Mouse (Mus musculus): ENCODE measurements around the gene Pla2g4a. TPM values are rescaled to one million over a fixed set of nuclear protein-coding genes. Genes with fewer than 3 reads are reported as not detected.

Pla2g4a gene
- polyA plus RNA-seq, 1 experiment, result 1.0 TPM

DNA sequence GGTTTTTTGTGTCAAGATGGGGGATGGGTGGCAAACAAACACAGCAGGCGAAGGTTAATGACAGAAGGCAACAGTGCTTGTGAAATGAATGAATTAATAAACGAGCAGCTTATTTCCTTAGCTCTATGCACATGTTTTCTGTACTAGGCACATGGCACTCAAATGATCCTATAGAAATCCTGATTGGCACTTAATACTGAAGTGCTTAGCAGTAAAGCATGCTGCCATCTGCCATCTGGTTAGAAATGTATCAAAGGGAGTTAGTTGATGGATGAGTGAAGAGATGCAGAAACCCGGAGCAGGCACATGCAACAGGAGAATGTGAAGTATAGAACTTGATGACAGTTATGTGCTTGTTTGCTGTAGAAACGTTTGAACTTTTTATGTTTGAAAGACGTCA, 64.5 kb downstream of the Pla2g4a start:
- H3K36me3 ChIP-seq (ENCODE audit: control insufficient read depth, insufficient read depth, low read length), result no peaks in the 10 kb centered on the region
- no peak overlapping the region for H3K27ac ChIP-seq (ENCODE audit: control insufficient read depth, insufficient read depth, low read depth, low read length)
- H3K4me3 ChIP-seq (ENCODE audit: control insufficient read depth, low read depth, low read length), result no peak overlapping the region
- no peaks in the 10 kb centered on the region for H3K27me3 ChIP-seq (ENCODE audit: control insufficient read depth, insufficient read depth, low read length)
- no peaks in the 10 kb centered on the region for H3K4me1 ChIP-seq (ENCODE audit: control insufficient read depth, insufficient read depth, low read length)
- TF ChIP-seq POLR2A (IDR thresholded peaks at IDR 0.05; ENCODE audit: control insufficient read depth, low read depth, low read length) (no peak), CTCF (IDR thresholded peaks at IDR 0.05; ENCODE audit: control insufficient read depth, insufficient read depth, insufficient replicate concordance, low read depth, low read length) (no peak)

DNA sequence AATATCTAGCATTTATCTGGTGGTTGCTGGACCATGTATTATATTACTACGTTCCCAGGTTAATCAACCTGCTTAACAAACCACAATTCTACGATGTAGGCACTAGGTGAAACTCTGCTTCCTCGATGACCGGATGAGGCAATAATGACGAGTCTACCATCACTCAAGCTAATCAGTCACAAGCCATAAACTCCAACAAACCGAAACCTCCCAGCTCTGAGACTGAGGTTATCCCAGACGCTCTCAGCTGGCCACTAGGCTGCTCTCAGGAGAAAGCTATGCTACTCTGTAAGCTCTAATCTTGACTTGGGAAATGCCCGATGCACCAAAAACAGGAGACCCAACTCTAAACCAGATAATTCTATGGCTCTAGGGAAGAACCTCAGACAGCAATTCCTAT, 66.2 kb downstream of the Pla2g4a start:
- no peaks in the 10 kb centered on the region for H3K27me3 ChIP-seq (ENCODE audit: control insufficient read depth, insufficient read depth, low read length)
- H3K36me3 ChIP-seq (ENCODE audit: control insufficient read depth, insufficient read depth, low read length), result no peaks in the 10 kb centered on the region
- H3K27ac ChIP-seq (ENCODE audit: control insufficient read depth, insufficient read depth, low read depth, low read length), result no peak overlapping the region
- no peaks in the 10 kb centered on the region for H3K4me1 ChIP-seq (ENCODE audit: control insufficient read depth, insufficient read depth, low read length)
- no peak overlapping the region for H3K4me3 ChIP-seq (ENCODE audit: control insufficient read depth, low read depth, low read length)
- TF ChIP-seq CTCF (IDR thresholded peaks at IDR 0.05; ENCODE audit: control insufficient read depth, insufficient read depth, insufficient replicate concordance, low read depth, low read length) (no peak), POLR2A (IDR thresholded peaks at IDR 0.05; ENCODE audit: control insufficient read depth, low read depth, low read length) (no peak)

DNA sequence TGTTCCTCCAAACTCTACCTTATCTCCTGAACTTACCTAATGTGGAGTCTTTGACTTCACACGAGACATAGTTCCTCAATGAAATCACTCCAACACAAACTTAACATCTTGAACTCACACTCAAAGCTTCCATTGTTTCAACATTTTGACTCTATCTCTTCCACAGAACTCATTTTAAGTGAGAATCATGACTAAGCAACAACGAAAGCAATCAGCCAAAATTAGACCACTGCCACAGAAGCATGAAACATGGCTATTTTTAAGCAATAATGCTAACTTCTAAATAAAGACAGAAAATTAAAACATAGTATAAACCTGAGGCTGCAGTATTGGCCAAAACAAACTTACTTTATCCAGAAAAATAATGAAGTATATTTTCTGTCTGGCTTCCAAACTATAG, 67.2 kb downstream of the Pla2g4a start:
- Histone ChIP-seq H3K4me1 (ENCODE audit: control insufficient read depth, insufficient read depth, low read length) (no peaks in the 10 kb centered on the region), H3K4me3 (ENCODE audit: control insufficient read depth, low read depth, low read length) (no peak overlapping the region), H3K27me3 (ENCODE audit: control insufficient read depth, insufficient read depth, low read length) (no peaks in the 10 kb centered on the region), H3K36me3 (ENCODE audit: control insufficient read depth, insufficient read depth, low read length) (no peaks in the 10 kb centered on the region), H3K27ac (ENCODE audit: control insufficient read depth, insufficient read depth, low read depth, low read length) (no peak overlapping the region)
- TF ChIP-seq POLR2A (IDR thresholded peaks at IDR 0.05; ENCODE audit: control insufficient read depth, low read depth, low read length) (no peak), CTCF (IDR thresholded peaks at IDR 0.05; ENCODE audit: control insufficient read depth, insufficient read depth, insufficient replicate concordance, low read depth, low read length) (no peak)

DNA sequence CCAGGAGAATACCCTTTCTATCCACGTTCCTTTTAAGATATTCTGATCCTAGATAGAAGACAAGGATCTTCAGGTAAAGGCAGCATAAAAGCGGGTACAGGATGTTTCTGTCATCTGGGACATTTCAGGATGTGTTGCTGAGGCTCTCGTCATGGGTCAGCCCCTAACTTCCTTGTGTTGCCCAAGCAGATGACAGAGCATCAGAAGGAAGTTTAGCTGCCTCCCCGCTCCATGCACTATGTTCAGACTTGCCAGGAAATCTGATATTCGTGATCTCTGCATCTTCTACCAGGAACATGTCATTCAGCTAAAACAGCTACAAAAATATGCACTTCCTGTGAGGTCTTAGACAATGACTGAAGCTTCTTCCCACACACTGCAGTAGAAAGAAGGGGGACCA, 70.0 kb downstream of the Pla2g4a start:
- Histone ChIP-seq H3K27me3 (ENCODE audit: control insufficient read depth, insufficient read depth, low read length) (no peaks in the 10 kb centered on the region), H3K4me1 (ENCODE audit: control insufficient read depth, insufficient read depth, low read length) (no peaks in the 10 kb centered on the region), H3K4me3 (ENCODE audit: control insufficient read depth, low read depth, low read length) (no peak overlapping the region), H3K36me3 (ENCODE audit: control insufficient read depth, insufficient read depth, low read length) (no peaks in the 10 kb centered on the region), H3K27ac (ENCODE audit: control insufficient read depth, insufficient read depth, low read depth, low read length) (no peak overlapping the region)
- TF ChIP-seq CTCF (IDR thresholded peaks at IDR 0.05; ENCODE audit: control insufficient read depth, insufficient read depth, insufficient replicate concordance, low read depth, low read length) (no peak), POLR2A (IDR thresholded peaks at IDR 0.05; ENCODE audit: control insufficient read depth, low read depth, low read length) (no peak)

DNA sequence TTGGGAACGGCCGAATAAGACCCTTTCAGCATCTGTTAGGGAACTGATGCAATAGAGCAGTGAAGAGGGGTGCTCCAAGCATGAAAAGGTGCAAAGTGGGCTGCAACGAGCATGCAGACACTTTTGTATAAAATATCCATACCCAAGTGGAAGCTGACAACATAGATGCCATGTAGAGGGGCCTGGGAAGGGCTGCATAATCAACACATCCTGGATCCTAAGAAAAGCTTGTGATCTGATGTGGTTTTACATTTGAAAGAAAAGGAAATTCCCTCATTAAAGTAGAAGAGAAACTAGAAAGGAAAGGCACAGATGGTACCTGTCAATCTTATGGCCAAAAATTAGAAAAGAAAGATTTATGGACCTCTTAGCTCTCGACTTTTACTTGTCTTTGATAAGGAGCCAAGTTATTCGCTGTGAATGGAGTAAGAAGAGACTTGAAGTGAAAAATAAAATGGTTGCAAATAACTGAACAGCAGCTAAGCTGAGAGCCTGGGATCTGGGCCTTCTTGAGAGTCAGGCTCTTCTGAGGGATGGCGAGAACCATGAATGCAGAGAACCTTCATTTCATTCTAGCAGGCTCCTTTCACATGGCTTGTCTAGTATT, 78.6 kb downstream of the Pla2g4a start:
- TF ChIP-seq POLR2A (IDR thresholded peaks at IDR 0.05; ENCODE audit: control insufficient read depth, low read depth, low read length) (no peak), CTCF (IDR thresholded peaks at IDR 0.05; ENCODE audit: control insufficient read depth, insufficient read depth, insufficient replicate concordance, low read depth, low read length) (no peak)
- Histone ChIP-seq H3K27me3 (ENCODE audit: control insufficient read depth, insufficient read depth, low read length) (no peaks in the 10 kb centered on the region), H3K4me3 (ENCODE audit: control insufficient read depth, low read depth, low read length) (no peak overlapping the region), H3K27ac (ENCODE audit: control insufficient read depth, insufficient read depth, low read depth, low read length) (no peak overlapping the region), H3K36me3 (ENCODE audit: control insufficient read depth, insufficient read depth, low read length) (no peaks in the 10 kb centered on the region), H3K4me1 (ENCODE audit: control insufficient read depth, insufficient read depth, low read length) (no peaks in the 10 kb centered on the region)

DNA sequence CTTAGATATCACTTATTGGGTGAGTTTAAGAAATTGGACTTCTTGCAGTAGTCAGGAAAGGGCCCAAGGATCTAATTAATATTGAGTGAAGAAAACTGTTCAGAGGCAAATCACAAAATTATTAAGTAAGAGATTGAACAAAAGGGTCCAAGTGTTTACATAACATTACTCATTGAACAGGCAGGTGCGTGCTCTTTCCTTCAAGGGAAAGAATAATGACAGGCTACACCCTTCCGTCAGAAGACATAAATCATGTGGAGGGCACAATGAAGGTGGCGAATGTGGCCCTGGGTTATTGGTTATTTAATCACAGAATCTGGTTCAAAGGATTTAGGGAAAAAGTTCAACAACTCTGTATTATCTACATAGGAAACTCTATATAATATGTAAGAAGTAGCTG, 82.9 kb downstream of the Pla2g4a start:
- no peak overlapping the region for H3K27ac ChIP-seq (ENCODE audit: control insufficient read depth, insufficient read depth, low read depth, low read length)
- no peaks in the 10 kb centered on the region for H3K27me3 ChIP-seq (ENCODE audit: control insufficient read depth, insufficient read depth, low read length)
- no peaks in the 10 kb centered on the region for H3K36me3 ChIP-seq (ENCODE audit: control insufficient read depth, insufficient read depth, low read length)
- no peak overlapping the region for H3K4me3 ChIP-seq (ENCODE audit: control insufficient read depth, low read depth, low read length)
- TF ChIP-seq CTCF (IDR thresholded peaks at IDR 0.05; ENCODE audit: control insufficient read depth, insufficient read depth, insufficient replicate concordance, low read depth, low read length), result no peak
- TF ChIP-seq POLR2A (IDR thresholded peaks at IDR 0.05; ENCODE audit: control insufficient read depth, low read depth, low read length), result no peak
- no peaks in the 10 kb centered on the region for H3K4me1 ChIP-seq (ENCODE audit: control insufficient read depth, insufficient read depth, low read length)

DNA sequence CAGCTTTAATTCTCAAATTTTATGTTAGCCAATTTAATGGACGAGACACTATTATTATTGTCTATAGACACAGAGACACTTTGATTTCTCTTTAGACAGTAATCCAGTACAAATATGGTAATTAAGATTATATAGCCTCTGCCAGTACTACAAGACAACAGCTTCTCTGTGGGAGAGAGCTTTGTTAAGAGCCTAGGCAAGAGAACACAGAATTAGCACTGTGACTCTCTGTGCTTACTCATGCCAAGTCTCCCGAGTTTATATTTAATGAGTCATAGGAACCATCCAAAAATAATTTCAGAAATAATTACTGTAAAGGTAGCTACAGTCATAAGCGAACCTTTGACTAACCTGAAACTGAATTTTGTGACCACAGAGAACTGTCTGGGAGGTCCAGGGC, 84.6 kb downstream of the Pla2g4a start:
- no peak overlapping the region for H3K4me3 ChIP-seq (ENCODE audit: control insufficient read depth, low read depth, low read length)
- no peak overlapping the region for H3K27ac ChIP-seq (ENCODE audit: control insufficient read depth, insufficient read depth, low read depth, low read length)
- H3K27me3 ChIP-seq (ENCODE audit: control insufficient read depth, insufficient read depth, low read length), result no peaks in the 10 kb centered on the region
- H3K4me1 ChIP-seq (ENCODE audit: control insufficient read depth, insufficient read depth, low read length), result no peaks in the 10 kb centered on the region
- no peaks in the 10 kb centered on the region for H3K36me3 ChIP-seq (ENCODE audit: control insufficient read depth, insufficient read depth, low read length)
- TF ChIP-seq POLR2A (IDR thresholded peaks at IDR 0.05; ENCODE audit: control insufficient read depth, low read depth, low read length) (no peak), CTCF (IDR thresholded peaks at IDR 0.05; ENCODE audit: control insufficient read depth, insufficient read depth, insufficient replicate concordance, low read depth, low read length) (no peak)

DNA sequence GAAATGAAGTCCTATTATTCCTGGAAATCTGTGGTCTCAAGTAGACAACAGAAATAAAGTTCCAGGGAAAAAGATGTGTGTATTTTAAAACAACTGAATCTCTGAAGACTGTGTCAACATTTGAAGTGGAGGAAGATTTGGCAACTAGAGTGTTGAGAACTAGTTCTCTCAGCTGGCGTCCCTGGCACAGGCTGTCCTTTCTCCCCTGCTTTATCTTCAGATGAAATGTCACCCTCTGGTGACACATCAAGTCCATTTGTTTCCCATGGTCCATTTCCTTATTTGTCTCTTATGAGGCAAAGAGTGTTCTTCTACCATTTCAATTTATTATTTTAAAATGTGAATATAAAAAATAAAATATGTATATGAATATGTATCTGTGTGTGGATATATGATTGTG, 89.5 kb downstream of the Pla2g4a start:
- TF ChIP-seq CTCF (IDR thresholded peaks at IDR 0.05; ENCODE audit: control insufficient read depth, insufficient read depth, insufficient replicate concordance, low read depth, low read length) (no peak), POLR2A (IDR thresholded peaks at IDR 0.05; ENCODE audit: control insufficient read depth, low read depth, low read length) (no peak)
- Histone ChIP-seq H3K4me3 (ENCODE audit: control insufficient read depth, low read depth, low read length) (no peak overlapping the region), H3K27ac (ENCODE audit: control insufficient read depth, insufficient read depth, low read depth, low read length) (no peak overlapping the region), H3K36me3 (ENCODE audit: control insufficient read depth, insufficient read depth, low read length) (no peaks in the 10 kb centered on the region), H3K4me1 (ENCODE audit: control insufficient read depth, insufficient read depth, low read length) (no peaks in the 10 kb centered on the region), H3K27me3 (ENCODE audit: control insufficient read depth, insufficient read depth, low read length) (no peaks in the 10 kb centered on the region)
